ENCODE assay signal across 8 mouse cellular contexts in the genomic region with DNA sequence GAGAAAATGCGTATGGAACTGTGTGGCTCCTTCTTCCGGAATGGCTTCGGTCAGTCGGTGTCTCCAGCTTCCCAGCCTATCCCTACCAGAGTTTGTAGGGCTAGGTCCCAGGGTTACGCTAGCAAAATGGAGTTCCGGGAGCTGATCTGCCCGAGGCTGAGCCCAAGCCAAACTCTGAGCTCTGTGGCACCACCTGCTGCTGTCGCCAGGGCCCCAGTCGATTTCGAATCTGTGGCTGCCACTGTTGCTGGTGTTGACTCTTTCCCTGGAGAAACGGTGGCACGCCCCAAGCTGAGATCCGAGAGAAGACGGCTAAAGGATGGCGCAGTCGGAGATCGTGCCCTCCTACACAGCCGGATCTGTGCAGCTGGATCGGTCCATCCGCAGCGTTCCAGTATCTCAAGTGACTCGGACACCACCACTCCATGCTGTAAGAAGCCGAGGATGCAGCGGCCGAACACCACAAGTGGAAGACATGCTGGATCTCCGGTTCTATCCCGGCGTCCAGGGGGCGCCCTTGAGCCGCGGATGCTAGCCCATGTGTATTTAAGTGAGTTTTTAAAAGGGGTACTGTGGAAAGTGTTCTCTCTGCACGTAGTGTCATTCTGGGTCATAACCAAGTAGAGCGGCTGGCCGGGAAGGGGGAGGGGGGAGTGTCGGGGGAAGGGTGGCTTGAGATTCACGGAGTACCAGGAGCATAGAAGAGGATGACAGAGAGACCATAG. TPM values are rescaled to one million over a fixed set of nuclear protein-coding genes. Genes with fewer than 3 reads are reported as not detected.
DNase-seq lines count a peak whose midpoint lies in the region; ATAC-seq and TF ChIP-seq lines count a peak whose summit lies in the region.

No protein-coding gene starts in this region.

- H3K27ac ChIP-seq in ES-E14 (ENCODE audit: insufficient read depth, low read depth, low read length, poor library complexity, severe bottlenecking) = peak overlapping the region; percentile 74
- no peak overlapping the region for H3K27ac ChIP-seq in forebrain, embryonic 16.5 days (ENCODE audit: low read length)
- H3K27ac ChIP-seq in lung, embryonic 15.5 days = peak overlapping the region; percentile 56

- peaks cover 0 to 13% of the 10 kb centered on the region in 2 experiments; a peak in 1 of 4 replicates for H3K4me1 ChIP-seq in ES-E14 (ENCODE audit: control insufficient read depth in 2 of 2, insufficient read depth in 2 of 2, low read length in 2 of 2, poor library complexity in 1 of 2)
- peaks cover 7% of the 10 kb centered on the region for H3K4me1 ChIP-seq in forebrain, embryonic 16.5 days (replicated peaks; ENCODE audit: control insufficient read depth, insufficient read depth, low read length)
- H3K4me1 ChIP-seq in lung, embryonic 15.5 days = peaks cover 12% of the 10 kb centered on the region

- H3K4me3 ChIP-seq in ES-E14 (ENCODE audit: insufficient read depth in 1 of 2, low read depth in 1 of 2, low read length in 2 of 2, poor library complexity in 1 of 2, severe bottlenecking in 1 of 2) = peak overlapping the region; percentile 58 to 59; a peak in 3 of 4 replicates
- H3K4me3 ChIP-seq in forebrain, embryonic 16.5 days (replicated peaks; ENCODE audit: low read length) = peak overlapping the region; percentile 41
- peak overlapping the region; percentile 48 for H3K4me3 ChIP-seq in lung, embryonic 15.5 days

- DNase-seq in ES-E14 (ENCODE audit: low read depth, low spot score) = peak; percentile 82
- DNase-seq in cerebellum, adult 18-20 months = peak; percentile 75 to 88
- DNase-seq in heart, postnatal 4 days = peak; percentile 90
- DNase-seq in layer of hippocampus, adult 8-10 months (ENCODE audit: low spot score in 2 of 2) = peak; percentile 73 to 85
- peak; percentile 64 for DNase-seq in ovary, adult 18-20 months (ENCODE audit: low spot score)
- DNase-seq in thymus, postnatal 10 days (ENCODE audit: low spot score in 2 of 2) = peak; percentile 85 to 92

- H3K27me3 ChIP-seq in forebrain, embryonic 16.5 days (replicated peaks; ENCODE audit: control insufficient read depth, insufficient read depth, low read length) = no peaks in the 10 kb centered on the region
- no peaks in the 10 kb centered on the region for H3K27me3 ChIP-seq in lung, embryonic 15.5 days

- H3K9me3 ChIP-seq in ES-E14 (ENCODE audit: control insufficient read depth, insufficient read depth, low read depth, low read length) = no peaks in the 10 kb centered on the region
- no peaks in the 10 kb centered on the region for H3K9me3 ChIP-seq in forebrain, embryonic 16.5 days (ENCODE audit: control insufficient read depth, low read length)
- H3K9me3 ChIP-seq in lung, embryonic 15.5 days = no peaks in the 10 kb centered on the region

- no peaks in the 10 kb centered on the region for H3K36me3 ChIP-seq in ES-E14 (ENCODE audit: control insufficient read depth, insufficient read depth, low read length, poor library complexity, severe bottlenecking)
- no peaks in the 10 kb centered on the region for H3K36me3 ChIP-seq in forebrain, embryonic 16.5 days (ENCODE audit: control insufficient read depth, insufficient read depth)
- no peaks in the 10 kb centered on the region for H3K36me3 ChIP-seq in lung, embryonic 15.5 days

- in situ Hi-C loops in ES-E14 (cut with MboI; ENCODE audit: low sequenced_read_pairs in 2 of 2, unreplicated experiment in 2 of 2) = no loop called here

- H3K4me2 ChIP-seq in forebrain, embryonic 16.5 days (ENCODE audit: low read length) = peak overlapping the region; percentile 61
- peak overlapping the region; percentile 83 for H3K4me2 ChIP-seq in lung, embryonic 15.5 days

- ATAC-seq in forebrain, embryonic 16.5 days = peak; percentile 52
- peak; percentile 71; the same call in 1 of the 2 replicates for ATAC-seq in lung, embryonic 15.5 days (ENCODE audit: borderline replicate concordance, extremely low read depth, low FRiP score, low TSS enrichment)

- peak overlapping the region; percentile 81 for H3K9ac ChIP-seq in ES-E14 (ENCODE audit: insufficient read depth, low read depth, low read length, poor library complexity, severe bottlenecking)
- H3K9ac ChIP-seq in forebrain, embryonic 16.5 days (replicated peaks; ENCODE audit: low read depth, low read length) = peak overlapping the region; percentile 50
- H3K9ac ChIP-seq in lung, embryonic 15.5 days = peak overlapping the region; percentile 45

- 1% methylated on average over 36 of the region's 36 CpGs for WGBS in forebrain, embryonic 16.5 days
- 1% methylated on average over 36 of the region's 36 CpGs for WGBS in lung, embryonic 15.5 days

TF ChIP-seq in ES-E14, 5 proteins besides CTCF, POLR2A, EP300 and RAD21:
- TF ChIP-seq ZNF384 (IDR thresholded peaks at IDR 0.05; ENCODE audit: low read depth, low read length) (no peak), ZC3H11A (IDR thresholded peaks at IDR 0.05; ENCODE audit: borderline replicate concordance, low read depth, low read length) (no peak), CHD2 (IDR thresholded peaks at IDR 0.05; ENCODE audit: low read depth, low read length) (no peak), HCFC1 (IDR thresholded peaks at IDR 0.05; ENCODE audit: borderline replicate concordance, insufficient read depth, low read length) (no peak), MAFK (IDR thresholded peaks at IDR 0.05; ENCODE audit: insufficient read depth, low read depth, low read length) (no peak)

RNA-seq across cellular contexts. Expression of a gene that starts 6.7 kb away (rescaled TPM):
- total RNA-seq in ES-E14 (2012; rRNA removed) = not detected in 2 replicates
- polyA plus RNA-seq in forebrain, embryonic 16.5 days (2015; fragmentation: Nextera tagmentation; extraction: Ambion mirVana) = 0.24 and 0.27 TPM in 2 replicates
- total RNA-seq in heart, postnatal 4 days (2021) = 1 to 10 TPM; 1.5 TPM
- 1 to 10 TPM in 2 of 4 experiments, under 1 TPM in 1, not detected in 1; 0.70 to 2.4 (median 2.3) TPM for total RNA-seq in layer of hippocampus, adult 8-10 months (2022)
- polyA plus RNA-seq in lung, embryonic 15.5 days (2015; fragmentation: Nextera tagmentation; extraction: Ambion mirVana) = 3.2 and 4.2 TPM in 2 replicates

RNA-seq across cellular contexts. Expression of a gene that starts 11.6 kb away (rescaled TPM):
- 19.1 and 36.6 TPM in 2 replicates for total RNA-seq in ES-E14 (2012; rRNA removed)
- 7.6 and 11.1 TPM in 2 replicates for polyA plus RNA-seq in forebrain, embryonic 16.5 days (2015; fragmentation: Nextera tagmentation; extraction: Ambion mirVana)
- total RNA-seq in heart, postnatal 4 days (2021) = under 1 TPM; 0.86 to 0.91 TPM
- 1 to 10 TPM; 2.4 to 4.7 (median 3.6) TPM for total RNA-seq in layer of hippocampus, adult 8-10 months (2022)
- 8.3 and 24.9 TPM in 2 replicates for polyA plus RNA-seq in lung, embryonic 15.5 days (2015; fragmentation: Nextera tagmentation; extraction: Ambion mirVana)

RNA-seq across cellular contexts. Expression of a gene that starts 15.4 kb away (rescaled TPM):
- total RNA-seq in ES-E14 (2012; rRNA removed) = 297 and 328 TPM in 2 replicates
- 216 and 220 TPM in 2 replicates for polyA plus RNA-seq in forebrain, embryonic 16.5 days (2015; fragmentation: Nextera tagmentation; extraction: Ambion mirVana)
- 100 to 1,000 TPM; 146 to 160 TPM for total RNA-seq in heart, postnatal 4 days (2021)
- 100 to 1,000 TPM; 119 to 128 (median 123) TPM for total RNA-seq in layer of hippocampus, adult 8-10 months (2022)
- 259 and 262 TPM in 2 replicates for polyA plus RNA-seq in lung, embryonic 15.5 days (2015; fragmentation: Nextera tagmentation; extraction: Ambion mirVana)

RNA-seq across cellular contexts. Expression of a gene that starts 15.4 kb away (rescaled TPM):
- 172 and 193 TPM in 2 replicates for total RNA-seq in ES-E14 (2012; rRNA removed)
- 139 and 164 TPM in 2 replicates for polyA plus RNA-seq in forebrain, embryonic 16.5 days (2015; fragmentation: Nextera tagmentation; extraction: Ambion mirVana)
- total RNA-seq in heart, postnatal 4 days (2021) = 10 to 100 TPM; 64.8 to 72.1 TPM
- total RNA-seq in layer of hippocampus, adult 8-10 months (2022) = 10 to 100 TPM; 77.3 to 91.3 (median 84.6) TPM
- polyA plus RNA-seq in lung, embryonic 15.5 days (2015; fragmentation: Nextera tagmentation; extraction: Ambion mirVana) = 187 and 191 TPM in 2 replicates

RNA-seq across cellular contexts. Expression of a gene that starts 29.0 kb away (rescaled TPM):
- 0.71 and 1.2 TPM in 2 replicates for total RNA-seq in ES-E14 (2012; rRNA removed)
- 2.6 and 4.0 TPM in 2 replicates for polyA plus RNA-seq in forebrain, embryonic 16.5 days (2015; fragmentation: Nextera tagmentation; extraction: Ambion mirVana)
- under 1 TPM; 0.27 to 0.76 TPM for total RNA-seq in heart, postnatal 4 days (2021)
- total RNA-seq in layer of hippocampus, adult 8-10 months (2022) = 1 to 10 TPM; 4.0 to 7.9 (median 5.9) TPM
- polyA plus RNA-seq in lung, embryonic 15.5 days (2015; fragmentation: Nextera tagmentation; extraction: Ambion mirVana) = 1.5 and 2.1 TPM in 2 replicates
